Mouse (Mus musculus): Measurements from ENCODE around the gene Mms19. TPM values are rescaled to one million over a fixed set of nuclear protein-coding genes. Genes with fewer than 3 reads are reported as not detected.

Mms19 gene
- polyA plus RNA-seq (2016; fragmentation: Nextera tagmentation; extraction: Ambion mirVana), result 34.8 and 39.4 TPM in 2 replicates

- peaks cover 34% of the 10 kb centered on the region for H3K4me1 ChIP-seq
- peaks cover 9% of the 10 kb centered on the region; the same call in 1 of the 2 replicates for H3K36me3 ChIP-seq
- WGBS, result under 1% methylated on average over 66 of the region's 68 CpGs
- peaks cover 29% of the 10 kb centered on the region for H3K27me3 ChIP-seq (ENCODE audit: low read depth, poor library complexity, severe bottlenecking)
- peak within 1 kb of the TSS; percentile 88 for H3K27ac ChIP-seq (replicated peaks)
- DNase-seq (ENCODE audit: low spot score), result peak; percentile 99
- no peaks in the 10 kb centered on the region for H3K9me3 ChIP-seq (replicated peaks)
- H3K4me3 ChIP-seq, result peak within 1 kb of the TSS; percentile 71
Observed at GRCm38 (mm10) chr19:41980819-41981594, at the start of gene Mms19. Gene Mms19, minus strand, starts transcription at chr19:41981157.

- no peak overlapping the region for H3K4me3 ChIP-seq
- peak; percentile 76 for DNase-seq (ENCODE audit: low spot score)
- no peaks in the 10 kb centered on the region for H3K27me3 ChIP-seq (ENCODE audit: low read depth, poor library complexity, severe bottlenecking)
- peaks cover 16% of the 10 kb centered on the region for H3K4me1 ChIP-seq
- no peaks in the 10 kb centered on the region for H3K36me3 ChIP-seq
- no peaks in the 10 kb centered on the region for H3K9me3 ChIP-seq (replicated peaks)
- no peak overlapping the region for H3K27ac ChIP-seq (replicated peaks)
- WGBS, result 12% methylated on average over 5 of the region's 5 CpGs
Observed at GRCm38 (mm10) chr19:42026158-42026557, 45.2 kb upstream of the Mms19 start.

GRCm38 (mm10) chr19:42022542-42022848, 41.5 kb upstream of the Mms19 start:
- H3K36me3 ChIP-seq, result no peaks in the 10 kb centered on the region
- no peaks in the 10 kb centered on the region for H3K27me3 ChIP-seq (ENCODE audit: low read depth, poor library complexity, severe bottlenecking)
- 79% methylated on average over 2 of the region's 2 CpGs for WGBS
- H3K9me3 ChIP-seq (replicated peaks), result no peaks in the 10 kb centered on the region
- H3K4me1 ChIP-seq, result peaks cover 29% of the 10 kb centered on the region
- no peak for DNase-seq (ENCODE audit: low spot score)
- H3K4me3 ChIP-seq, result no peak overlapping the region
- peak overlapping the region; percentile 17; the same call in 1 of the 2 replicates for H3K27ac ChIP-seq (replicated peaks)

- no peaks in the 10 kb centered on the region for H3K27me3 ChIP-seq (ENCODE audit: low read depth, poor library complexity, severe bottlenecking)
- H3K9me3 ChIP-seq (replicated peaks), result no peaks in the 10 kb centered on the region
- peaks cover 34% of the 10 kb centered on the region for H3K4me1 ChIP-seq
- no peaks in the 10 kb centered on the region for H3K36me3 ChIP-seq
- H3K27ac ChIP-seq (replicated peaks), result 0 out of 2 replicates have a peak overlapping the region, but pooled peaks have one; percentile 17
- no peak for DNase-seq (ENCODE audit: low spot score)
- H3K4me3 ChIP-seq, result no peak overlapping the region
- 63% methylated on average over 10 of the region's 10 CpGs for WGBS
Observed at GRCm38 (mm10) chr19:42021681-42022541, 41.0 kb upstream of the Mms19 start.

- Histone ChIP-seq H3K27me3 (ENCODE audit: low read depth, poor library complexity, severe bottlenecking) (no peaks in the 10 kb centered on the region), H3K4me1 (peaks cover 47% of the 10 kb centered on the region), H3K4me3 (no peak overlapping the region), H3K36me3 (no peaks in the 10 kb centered on the region), H3K9me3 (replicated peaks) (no peaks in the 10 kb centered on the region), H3K27ac (replicated peaks) (no peak overlapping the region; the same call in 1 of the 2 replicates)
- no peak for DNase-seq (ENCODE audit: low spot score)
- WGBS, result 39% methylated on average over 4 of the region's 4 CpGs
Observed at GRCm38 (mm10) chr19:42019011-42019522, 38.1 kb upstream of the Mms19 start.

GRCm38 (mm10) chr19:42017399-42018247, 36.7 kb upstream of the Mms19 start:
- no peak for DNase-seq (ENCODE audit: low spot score)
- H3K4me3 ChIP-seq, result no peak overlapping the region
- 80% methylated on average over 8 of the region's 8 CpGs for WGBS
- peak overlapping the region; percentile 50 for H3K27ac ChIP-seq (replicated peaks)
- no peaks in the 10 kb centered on the region for H3K9me3 ChIP-seq (replicated peaks)
- H3K4me1 ChIP-seq, result peaks cover 46% of the 10 kb centered on the region
- H3K27me3 ChIP-seq (ENCODE audit: low read depth, poor library complexity, severe bottlenecking), result no peaks in the 10 kb centered on the region
- no peaks in the 10 kb centered on the region for H3K36me3 ChIP-seq

GRCm38 (mm10) chr19:42016840-42017239, 35.9 kb upstream of the Mms19 start:
- Histone ChIP-seq H3K27me3 (ENCODE audit: low read depth, poor library complexity, severe bottlenecking) (no peaks in the 10 kb centered on the region), H3K27ac (replicated peaks) (peak overlapping the region; percentile 50)
- 59% methylated on average over 5 of the region's 5 CpGs for WGBS

GRCm38 (mm10) chr19:42016251-42016650, 35.3 kb upstream of the Mms19 start:
- Histone ChIP-seq H3K27me3 (ENCODE audit: low read depth, poor library complexity, severe bottlenecking) (no peaks in the 10 kb centered on the region), H3K9me3 (replicated peaks) (no peaks in the 10 kb centered on the region), H3K27ac (replicated peaks) (0 out of 2 replicates have a peak overlapping the region, but pooled peaks have one; percentile 43), H3K36me3 (no peaks in the 10 kb centered on the region), H3K4me3 (no peak overlapping the region), H3K4me1 (peaks cover 32% of the 10 kb centered on the region)
- 74% methylated on average over 4 of the region's 4 CpGs for WGBS
- DNase-seq (ENCODE audit: low spot score), result no peak

More at GRCm38 (mm10) chr19:42016840-42017239, 35.9 kb upstream of the Mms19 start:
- no peak for DNase-seq (ENCODE audit: low spot score)
- H3K4me1 ChIP-seq, result peaks cover 38% of the 10 kb centered on the region
- H3K36me3 ChIP-seq, result no peaks in the 10 kb centered on the region
- H3K4me3 ChIP-seq, result no peak overlapping the region
- no peaks in the 10 kb centered on the region for H3K9me3 ChIP-seq (replicated peaks)

GRCm38 (mm10) chr19:42015001-42015400, 34.0 kb upstream of the Mms19 start:
- Histone ChIP-seq H3K36me3 (no peaks in the 10 kb centered on the region), H3K4me3 (no peak overlapping the region), H3K27me3 (ENCODE audit: low read depth, poor library complexity, severe bottlenecking) (no peaks in the 10 kb centered on the region), H3K9me3 (replicated peaks) (no peaks in the 10 kb centered on the region), H3K27ac (replicated peaks) (no peak overlapping the region), H3K4me1 (peaks cover 36% of the 10 kb centered on the region)
- DNase-seq (ENCODE audit: low spot score), result no peak
- WGBS, result 81% methylated on average over 6 of the region's 6 CpGs

- Histone ChIP-seq H3K27ac (replicated peaks) (no peak overlapping the region), H3K9me3 (replicated peaks) (no peaks in the 10 kb centered on the region), H3K4me1 (peaks cover 36% of the 10 kb centered on the region), H3K36me3 (no peaks in the 10 kb centered on the region), H3K27me3 (ENCODE audit: low read depth, poor library complexity, severe bottlenecking) (no peaks in the 10 kb centered on the region), H3K4me3 (no peak overlapping the region)
- DNase-seq (ENCODE audit: low spot score), result no peak
- 86% methylated on average over 3 of the region's 3 CpGs for WGBS
Observed at GRCm38 (mm10) chr19:42014231-42014825, 33.4 kb upstream of the Mms19 start.

GRCm38 (mm10) chr19:42011123-42011522, 30.2 kb upstream of the Mms19 start:
- no peak overlapping the region for H3K27ac ChIP-seq (replicated peaks)
- no peak for DNase-seq (ENCODE audit: low spot score)
- no peak overlapping the region for H3K4me3 ChIP-seq
- no peaks in the 10 kb centered on the region for H3K27me3 ChIP-seq (ENCODE audit: low read depth, poor library complexity, severe bottlenecking)
- no peaks in the 10 kb centered on the region for H3K36me3 ChIP-seq
- peaks cover 22% of the 10 kb centered on the region for H3K4me1 ChIP-seq
- no peaks in the 10 kb centered on the region for H3K9me3 ChIP-seq (replicated peaks)
- 80% methylated on average over 7 of the region's 7 CpGs for WGBS

GRCm38 (mm10) chr19:42010436-42010835, 29.5 kb upstream of the Mms19 start:
- Histone ChIP-seq H3K36me3 (no peaks in the 10 kb centered on the region), H3K27ac (replicated peaks) (no peak overlapping the region)

More at GRCm38 (mm10) chr19:42010436-42010835, 29.5 kb upstream of the Mms19 start:
- DNase-seq (ENCODE audit: low spot score), result no peak
- Histone ChIP-seq H3K27me3 (ENCODE audit: low read depth, poor library complexity, severe bottlenecking) (no peaks in the 10 kb centered on the region), H3K4me3 (no peak overlapping the region), H3K9me3 (replicated peaks) (no peaks in the 10 kb centered on the region), H3K4me1 (peaks cover 17% of the 10 kb centered on the region)
- 64% methylated on average over 4 of the region's 4 CpGs for WGBS

Measured in midbrain, embryonic 10.5 days (tissue).